In the genomic region with DNA sequence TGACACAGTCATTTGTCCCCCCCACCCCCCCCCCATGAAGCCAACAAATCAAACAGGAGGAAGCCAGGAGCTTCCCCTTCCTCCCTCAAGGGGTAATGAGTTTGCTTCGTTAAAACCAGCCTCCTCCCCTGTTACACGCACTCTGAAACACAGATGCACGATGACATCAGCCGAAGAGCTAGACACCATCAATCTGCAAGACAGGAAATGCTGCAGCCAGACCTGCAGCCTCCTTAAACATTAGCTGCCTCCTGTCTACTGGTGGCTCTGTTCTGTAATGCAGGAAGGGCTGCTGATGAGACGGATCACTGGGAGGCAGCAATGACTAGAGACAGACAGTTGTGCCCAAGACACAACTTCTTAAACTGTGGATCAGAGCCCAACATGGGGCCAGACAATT, we compare ENCODE assay signal across 8 mouse cellular contexts.
DNase-seq lines count a peak whose midpoint lies in the region; ATAC-seq lines count a peak whose summit lies in the region.

No protein-coding gene starts in this region.

- ATAC-seq in forebrain, embryonic 13.5 days, result 0 out of 2 replicates have a peak, but pooled peaks have one; percentile 38
- no peak for ATAC-seq in forebrain, embryonic 12.5 days (ENCODE audit: low FRiP score)
- 0 out of 2 replicates have a peak, but pooled peaks have one; percentile 23 for ATAC-seq in intestine, embryonic 14.5 days (replicated peaks; ENCODE audit: low FRiP score, low TSS enrichment, low read depth)
- ATAC-seq in midbrain, embryonic 14.5 days (ENCODE audit: low FRiP score, low TSS enrichment), result no peak

- 65% methylated on average over 5 of the region's 5 CpGs for WGBS in forebrain, embryonic 13.5 days
- WGBS in forebrain, embryonic 12.5 days, result 69% methylated on average over 5 of the region's 5 CpGs
- 16% methylated on average over 5 of the region's 5 CpGs for WGBS in intestine, embryonic 14.5 days
- WGBS in midbrain, embryonic 14.5 days, result 81% methylated on average over 5 of the region's 5 CpGs

- H3K4me3 ChIP-seq in forebrain, embryonic 13.5 days, result no peak overlapping the region
- H3K4me3 ChIP-seq in forebrain, embryonic 12.5 days (replicated peaks), result no peak overlapping the region
- no peak overlapping the region for H3K4me3 ChIP-seq in intestine, embryonic 14.5 days (ENCODE audit: low read depth, low read length)
- H3K4me3 ChIP-seq in midbrain, embryonic 14.5 days (replicated peaks; ENCODE audit: low read depth, low read length), result no peak overlapping the region

- H3K4me2 ChIP-seq in forebrain, embryonic 13.5 days, result no peak overlapping the region
- no peak overlapping the region for H3K4me2 ChIP-seq in forebrain, embryonic 12.5 days
- H3K4me2 ChIP-seq in intestine, embryonic 14.5 days (ENCODE audit: low read length), result no peak overlapping the region
- H3K4me2 ChIP-seq in midbrain, embryonic 14.5 days (ENCODE audit: low read length), result no peak overlapping the region

- intact Hi-C loops in left cerebral cortex, postnatal 14 days (cut with DNase I), result loop anchor here (10.0 kb wide), 1 partner anchor 266 kb away; no protein-coding TSS in a partner anchor

- no peaks in the 10 kb centered on the region for H3K36me3 ChIP-seq in forebrain, embryonic 13.5 days (ENCODE audit: poor library complexity, severe bottlenecking)
- H3K36me3 ChIP-seq in forebrain, embryonic 12.5 days (replicated peaks), result no peaks in the 10 kb centered on the region
- no peaks in the 10 kb centered on the region for H3K36me3 ChIP-seq in intestine, embryonic 14.5 days (ENCODE audit: control insufficient read depth, insufficient read depth, low read length)
- H3K36me3 ChIP-seq in midbrain, embryonic 14.5 days (ENCODE audit: control insufficient read depth, insufficient read depth, low read length), result no peaks in the 10 kb centered on the region

- DNase-seq in T-cell, adult 2 months (ENCODE audit: low spot score), result peak; percentile 71
- DNase-seq in intestine, embryonic 14.5 days (ENCODE audit: low spot score), result no peak
- peak; percentile 47 to 66 for DNase-seq in lung, postnatal 4 days
- DNase-seq in yolk sac, embryonic 10.5 days (ENCODE audit: low spot score), result peak; percentile 55
- DNase-seq in left cerebral cortex, postnatal 14 days (ENCODE audit: low spot score in 2 of 2), result no peak
- DNase-seq in midbrain, embryonic 14.5 days, result no peak

- no peaks in the 10 kb centered on the region for H3K9me3 ChIP-seq in forebrain, embryonic 13.5 days (replicated peaks)
- 0 out of 2 replicates have a peak, but pooled peaks cover 3% of the 10 kb centered on the region for H3K9me3 ChIP-seq in forebrain, embryonic 12.5 days
- no peaks in the 10 kb centered on the region for H3K9me3 ChIP-seq in intestine, embryonic 14.5 days (ENCODE audit: control insufficient read depth, low read length)
- no peaks in the 10 kb centered on the region for H3K9me3 ChIP-seq in midbrain, embryonic 14.5 days (ENCODE audit: control insufficient read depth, low read length)

- no peak overlapping the region for H3K9ac ChIP-seq in forebrain, embryonic 13.5 days
- H3K9ac ChIP-seq in forebrain, embryonic 12.5 days, result no peak overlapping the region
- H3K9ac ChIP-seq in intestine, embryonic 14.5 days (ENCODE audit: low read length), result no peak overlapping the region
- no peak overlapping the region for H3K9ac ChIP-seq in midbrain, embryonic 14.5 days (replicated peaks; ENCODE audit: low read length)

- H3K27ac ChIP-seq in forebrain, embryonic 13.5 days, result peak overlapping the region; percentile 35
- H3K27ac ChIP-seq in forebrain, embryonic 12.5 days, result no peak overlapping the region
- no peak overlapping the region for H3K27ac ChIP-seq in intestine, embryonic 14.5 days (ENCODE audit: low read depth)
- H3K27ac ChIP-seq in midbrain, embryonic 14.5 days (replicated peaks; ENCODE audit: low read depth, low read length), result no peak overlapping the region

- no peaks in the 10 kb centered on the region for H3K27me3 ChIP-seq in forebrain, embryonic 13.5 days
- no peaks in the 10 kb centered on the region for H3K27me3 ChIP-seq in forebrain, embryonic 12.5 days
- H3K27me3 ChIP-seq in intestine, embryonic 14.5 days (replicated peaks; ENCODE audit: control insufficient read depth, insufficient read depth, low read length), result no peaks in the 10 kb centered on the region
- no peaks in the 10 kb centered on the region for H3K27me3 ChIP-seq in midbrain, embryonic 14.5 days (ENCODE audit: control insufficient read depth, insufficient read depth, low read length)

- H3K4me1 ChIP-seq in forebrain, embryonic 13.5 days, result peaks cover 11% of the 10 kb centered on the region
- 0 out of 2 replicates have a peak, but pooled peaks cover 5% of the 10 kb centered on the region for H3K4me1 ChIP-seq in forebrain, embryonic 12.5 days
- H3K4me1 ChIP-seq in intestine, embryonic 14.5 days (replicated peaks; ENCODE audit: control insufficient read depth, insufficient read depth, low read length), result peaks cover 24% of the 10 kb centered on the region
- H3K4me1 ChIP-seq in midbrain, embryonic 14.5 days (ENCODE audit: control insufficient read depth, insufficient read depth, low read length), result no peaks in the 10 kb centered on the region

Comparison
In these comparisons a context has a peak if more than half of its experiments do, and no peak if none do; other contexts are left out.
1. ATAC-seq: peak in forebrain, embryonic 13.5 days (single experiment) and intestine, embryonic 14.5 days (single experiment); none in forebrain, embryonic 12.5 days (single experiment) and midbrain, embryonic 14.5 days (single experiment).
2. DNase-seq: peak in T-cell, adult 2 months (single experiment), lung, postnatal 4 days (2 of 2) and yolk sac, embryonic 10.5 days (single experiment); none in intestine, embryonic 14.5 days (single experiment), left cerebral cortex, postnatal 14 days (0 of 2) and midbrain, embryonic 14.5 days (single experiment).